Mouse (Mus musculus) cerebellum, postnatal 14 days (tissue): ENCODE data around the gene Ropn1l.

Source experiments
- DNase-seq, 2 experiments: peaks; one replicate each; pipeline ENCODE4 v3.0.0; 2021; ENCODE audit warnings: mixed read lengths in 2 of 2

Gene Ropn1l

GRCm38 (mm10) chr15:31404346-31404745 is 49.2 kb downstream of the Ropn1l start:
- DNase-seq, result no peak

GRCm38 (mm10) chr15:31402200-31402892 is 51.2 kb downstream of the Ropn1l start:
- DNase-seq, result no peak

GRCm38 (mm10) chr15:31400974-31401373 is 52.6 kb downstream of the Ropn1l start:
- no peak for DNase-seq

- DNase-seq, result no peak
These were observed 54.8 kb downstream of the Ropn1l start for GRCm38 (mm10) chr15:31398769-31399168.

- no peak for DNase-seq
These were observed 56.2 kb downstream of the Ropn1l start for GRCm38 (mm10) chr15:31397379-31397778.

- DNase-seq, result no peak
These were observed 56.8 kb downstream of the Ropn1l start for GRCm38 (mm10) chr15:31396755-31397154.

- DNase-seq, result no peak
These were observed 57.6 kb downstream of the Ropn1l start for GRCm38 (mm10) chr15:31395986-31396385.

GRCm38 (mm10) chr15:31393402-31393801 is 60.1 kb downstream of the Ropn1l start:
- DNase-seq, result no peak

- no peak for DNase-seq
These were observed 60.8 kb downstream of the Ropn1l start for GRCm38 (mm10) chr15:31392705-31393104.

- no peak for DNase-seq
These were observed 61.4 kb downstream of the Ropn1l start for GRCm38 (mm10) chr15:31392135-31392534.
